Mouse (Mus musculus): ENCODE data around the gene Rnf212. TPM values are rescaled to one million over a fixed set of nuclear protein-coding genes. Genes with fewer than 3 reads are reported as not detected.
"Not testable (repeated sequence)": the region's sequence is repeated elsewhere in the genome, so short reads cannot be mapped to it uniquely, and the experiment has no call there.

Rnf212 gene
- not detected for total RNA-seq (2021)
- long read RNA-seq, experiment 1 = 0 reads
- long read RNA-seq, experiment 2 = 0 reads

GRCm38 (mm10) chr5:108774630-108775306 lies at the start of gene Rnf212:
Gene Rnf212, minus strand, starts transcription at chr5:108774982.
- no peak for DNase-seq (ENCODE audit: low spot score in 2 of 2)

- DNase-seq (ENCODE audit: low spot score in 2 of 2) = peak; percentile 17 to 30
Observed at GRCm38 (mm10) chr5:108823276-108823675, 48.5 kb upstream of the Rnf212 start.

DNA sequence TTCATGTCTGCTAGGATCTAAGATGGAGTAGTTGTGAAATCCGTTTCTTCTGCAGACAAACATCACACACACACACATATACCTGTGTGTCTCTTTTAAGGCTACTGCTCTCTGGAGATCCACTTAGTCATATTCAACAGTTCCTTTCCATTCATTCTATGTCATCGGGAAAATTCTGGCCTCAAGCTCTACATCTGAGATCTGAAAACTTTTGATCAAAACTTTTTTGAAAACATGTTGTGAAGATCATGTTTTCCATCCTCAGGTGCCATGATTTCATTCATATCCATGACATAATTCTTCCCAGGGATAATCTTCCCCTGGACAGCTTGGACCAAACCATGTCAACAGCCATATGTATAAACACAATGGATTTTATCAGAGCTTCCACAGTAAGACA lies 34.0 kb upstream of the Rnf212 start, which contains the start of gene Vmn2r8:
Gene Vmn2r8 (minus strand): TSS at position 101 of the 400 bp plus-strand sequence.
- not testable (repeated sequence) for DNase-seq (ENCODE audit: low spot score in 2 of 2)

- DNase-seq (ENCODE audit: low spot score in 2 of 2) = no peak
Observed at GRCm38 (mm10) chr5:108803646-108804045, 28.9 kb upstream of the Rnf212 start.

DNA sequence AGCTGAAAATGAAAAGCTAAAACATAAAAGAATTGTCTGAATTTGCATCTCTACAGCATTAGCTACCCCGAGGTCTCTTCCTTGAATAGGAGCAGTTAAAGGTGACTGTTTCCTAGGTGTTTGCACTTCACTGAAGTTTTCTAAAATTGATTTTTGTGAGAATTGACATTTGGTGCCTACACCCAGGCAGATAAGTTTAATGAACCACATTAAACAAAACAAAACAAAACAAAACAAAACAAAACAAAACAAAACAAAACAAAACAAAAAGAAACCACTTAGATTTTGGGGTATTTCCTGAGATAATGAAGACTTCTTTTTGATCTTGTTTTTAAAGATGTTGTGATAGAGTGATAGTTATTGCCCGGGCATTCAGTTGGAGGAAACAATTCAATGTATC lies 20.5 kb upstream of the Rnf212 start, which contains the start of gene Tmed11:
Gene Tmed11 (minus strand): TSS at position 101 of the 400 bp plus-strand sequence.
- DNase-seq (ENCODE audit: low spot score in 2 of 2) = not testable (repeated sequence)

DNA sequence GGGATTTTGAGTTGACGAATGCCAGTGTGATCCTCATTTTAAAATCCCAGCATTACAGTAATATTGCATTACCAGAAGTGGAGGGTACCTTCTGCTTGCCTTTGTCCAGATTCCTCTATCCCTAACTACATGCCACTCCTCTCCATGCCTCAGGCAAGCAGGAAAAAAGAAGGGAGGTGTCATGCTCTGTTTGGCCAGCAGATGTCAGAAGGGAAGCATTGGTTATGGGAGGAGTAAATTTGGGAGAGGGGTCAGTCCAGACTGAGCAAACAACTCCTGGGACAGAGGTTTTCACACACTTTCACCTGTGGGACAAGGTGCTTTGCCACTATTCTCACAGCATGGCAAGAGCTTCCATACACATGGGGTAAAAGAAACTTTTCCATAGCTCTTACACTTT lies 15.6 kb upstream of the Rnf212 start:
- DNase-seq (ENCODE audit: low spot score in 2 of 2) = peak; percentile 14 to 29

DNA sequence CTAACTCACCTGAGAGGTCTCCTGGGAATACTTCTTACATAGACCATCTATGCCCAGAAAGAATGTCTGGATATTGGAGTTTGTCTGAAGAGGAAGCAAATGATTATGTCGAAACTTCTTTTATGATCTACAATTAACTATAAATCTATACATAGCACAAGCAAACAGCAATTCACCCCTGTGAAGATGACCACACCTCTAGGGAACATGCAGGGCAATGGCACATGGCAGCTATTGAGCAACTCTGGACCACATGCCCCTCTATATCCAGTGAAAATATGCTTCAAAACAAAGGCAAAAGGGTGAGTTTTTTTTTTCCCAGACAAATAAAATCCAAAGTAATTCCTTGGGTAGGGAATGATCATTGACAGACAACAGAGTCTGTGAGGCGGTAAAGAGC lies 14.8 kb downstream of the Rnf212 start:
- no peak for DNase-seq (ENCODE audit: low spot score in 2 of 2)

GRCm38 (mm10) chr5:108758396-108758795 lies 16.4 kb downstream of the Rnf212 start:
- DNase-seq (ENCODE audit: low spot score in 2 of 2) = peak; percentile 21 to 22

DNA sequence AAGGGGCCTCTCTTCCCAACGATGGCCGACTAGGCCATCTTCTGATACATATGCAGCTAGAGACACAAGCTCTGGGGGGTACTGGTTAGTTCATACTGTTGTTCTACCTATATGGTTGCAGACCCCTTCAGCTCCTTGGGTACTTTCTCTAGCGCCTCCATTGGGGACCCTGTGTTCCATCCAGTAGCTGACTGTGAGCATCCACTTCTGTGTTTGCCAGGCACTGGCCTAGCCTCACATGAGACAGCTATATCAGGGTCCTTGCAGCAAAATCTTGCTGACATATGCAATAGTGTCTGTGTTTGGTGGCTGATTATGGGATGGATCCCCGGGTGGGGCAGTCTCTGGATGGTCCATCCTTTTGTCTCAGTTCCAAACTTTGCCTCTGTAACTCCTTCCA lies 23.5 kb downstream of the Rnf212 start:
- not testable (repeated sequence) for DNase-seq (ENCODE audit: low spot score in 2 of 2)

DNA sequence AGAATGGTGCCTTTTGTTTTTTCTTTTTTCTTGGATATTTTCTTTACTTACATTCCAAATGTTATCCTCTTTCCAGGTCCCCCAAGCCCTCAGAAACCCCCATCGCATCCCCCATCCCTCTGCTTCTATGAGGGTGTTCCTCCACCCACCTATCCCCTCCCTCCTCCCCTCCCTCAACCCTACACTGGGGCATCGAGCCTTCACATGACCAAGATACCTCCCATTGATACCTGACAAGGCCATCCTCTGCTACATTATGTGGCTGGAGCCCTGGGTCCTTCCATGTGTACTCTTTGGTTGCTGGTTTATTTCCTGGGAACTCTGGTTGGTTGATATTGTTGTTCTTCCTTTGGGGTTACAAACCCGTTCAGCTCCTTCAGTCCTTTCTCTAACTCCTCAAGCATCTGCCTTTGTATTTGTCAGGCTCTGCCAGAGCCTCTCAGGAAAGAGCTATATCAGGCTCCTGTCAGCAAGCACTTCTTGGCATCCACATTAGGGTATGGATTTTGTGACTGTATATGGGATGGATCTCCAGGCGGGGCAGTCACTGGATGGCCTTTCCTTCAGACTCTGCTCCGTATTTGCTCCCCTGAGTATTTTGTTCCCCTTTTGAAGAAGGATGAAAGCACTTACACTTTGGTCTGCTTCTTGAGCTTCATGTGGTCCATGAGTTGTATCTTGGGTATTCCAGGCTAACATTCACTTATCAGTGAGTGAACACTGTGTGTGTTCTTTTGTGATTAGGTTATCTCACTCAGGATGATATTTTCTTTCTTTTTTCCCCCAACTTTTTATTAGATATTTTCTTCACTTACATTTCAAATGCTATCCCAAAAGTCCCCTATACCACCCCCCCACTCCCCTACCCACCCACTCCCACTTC lies 24.2 kb downstream of the Rnf212 start:
- no peak for DNase-seq (ENCODE audit: low spot score in 2 of 2)

DNA sequence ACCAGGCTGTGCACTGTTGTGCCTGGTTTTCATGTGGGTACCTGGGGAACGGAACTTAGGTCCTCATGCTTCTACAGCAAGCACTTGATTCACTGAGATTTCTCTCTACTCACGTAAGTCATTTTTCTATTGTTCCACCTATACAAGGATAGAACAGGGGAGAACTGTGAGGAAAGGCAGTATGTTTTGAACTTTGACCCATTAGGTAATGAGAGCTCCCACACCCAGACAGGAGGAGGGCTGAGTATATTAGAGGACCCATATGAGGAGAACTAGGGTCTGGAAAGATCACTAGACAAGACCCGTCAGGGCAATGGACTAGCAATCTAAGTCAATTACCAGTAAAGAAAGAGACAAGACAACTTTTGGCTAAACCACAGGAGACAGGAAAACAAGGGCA lies 30.2 kb downstream of the Rnf212 start:
- no peak for DNase-seq (ENCODE audit: low spot score in 2 of 2)

DNA sequence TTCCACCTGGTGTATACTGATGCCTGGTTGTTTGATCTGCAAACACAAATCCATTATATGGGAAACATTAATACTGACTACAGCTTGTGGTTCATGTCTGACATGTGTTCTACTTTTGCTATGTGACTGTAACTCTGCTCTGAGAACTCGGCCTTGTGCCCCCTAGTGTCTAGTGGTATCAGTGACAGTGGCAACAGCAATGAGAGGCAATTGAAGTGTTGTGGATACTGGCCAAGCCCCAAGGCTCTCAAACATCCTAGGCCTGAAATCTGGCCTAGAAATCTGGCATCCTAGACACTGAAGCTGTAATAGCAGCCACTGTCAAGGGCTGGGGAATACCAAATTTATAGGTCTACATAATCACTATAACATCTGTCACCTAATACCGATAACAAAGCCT lies 30.9 kb downstream of the Rnf212 start:
- no peak for DNase-seq (ENCODE audit: low spot score in 2 of 2)

- DNase-seq (ENCODE audit: low spot score in 2 of 2) = no peak
Observed at GRCm38 (mm10) chr5:108742596-108742995, 32.2 kb downstream of the Rnf212 start.

- no peak for DNase-seq (ENCODE audit: low spot score in 2 of 2)
Observed at GRCm38 (mm10) chr5:108741844-108742243, 32.9 kb downstream of the Rnf212 start.

GRCm38 (mm10) chr5:108727425-108727824 lies 47.4 kb downstream of the Rnf212 start:
- no peak for DNase-seq (ENCODE audit: low spot score in 2 of 2)

DNA sequence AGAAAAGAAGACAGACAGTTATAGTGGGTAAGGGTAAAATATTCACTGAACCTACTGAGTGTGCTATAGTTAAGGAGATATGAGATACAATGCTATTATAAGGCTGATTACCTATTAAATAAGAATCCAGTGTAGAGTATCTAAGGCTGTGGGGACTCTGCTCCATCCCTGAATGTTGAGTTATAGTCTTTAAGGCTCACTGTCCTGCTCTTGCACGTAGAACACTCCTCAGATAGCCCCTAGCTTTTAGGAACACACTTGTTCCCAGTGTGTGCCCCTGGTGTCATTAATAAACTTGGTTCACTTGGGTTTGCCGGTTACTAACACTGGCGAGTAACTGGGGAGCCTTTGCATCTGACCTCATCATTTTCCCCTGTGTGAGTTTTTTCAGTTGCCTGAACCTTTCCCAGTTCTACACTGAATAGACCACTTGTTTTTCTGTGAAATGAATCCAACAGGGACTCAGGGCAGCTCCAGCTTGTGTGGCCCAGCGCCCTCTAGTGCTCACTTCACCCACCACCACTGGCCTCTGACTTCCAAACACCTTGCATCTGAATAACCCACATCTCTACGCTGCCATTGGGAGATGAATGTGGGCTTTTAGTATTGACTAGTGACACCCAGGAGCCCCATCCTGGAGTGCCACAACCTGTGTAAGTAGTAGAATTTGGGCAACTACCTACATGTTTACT lies 48.1 kb downstream of the Rnf212 start:
- DNase-seq (ENCODE audit: low spot score in 2 of 2) = peak; percentile 70 to 72

DNA sequence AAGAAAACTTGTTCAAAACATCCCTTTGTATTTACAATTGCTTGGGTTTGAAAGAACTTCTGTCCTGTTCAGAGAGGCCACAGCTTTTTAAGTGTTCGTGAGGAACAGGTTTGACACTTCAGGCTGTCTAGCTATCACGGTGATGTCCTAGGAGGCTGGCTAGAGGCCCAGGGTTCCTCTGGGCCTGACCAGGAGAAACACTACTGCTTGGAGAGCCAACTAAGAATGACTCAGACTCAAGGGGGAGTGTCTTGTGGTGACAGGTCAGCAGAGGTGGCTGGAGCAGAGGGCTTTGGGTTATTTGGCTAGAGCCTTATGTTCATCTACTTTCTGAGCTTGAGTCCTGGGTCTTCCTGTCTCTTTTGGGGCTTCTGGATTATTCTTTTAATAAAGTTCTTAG lies 50.8 kb downstream of the Rnf212 start:
- no peak for DNase-seq (ENCODE audit: low spot score in 2 of 2)

- DNase-seq (ENCODE audit: low spot score in 2 of 2) = peak in 1 of 2 experiments; percentile 7
Observed at GRCm38 (mm10) chr5:108719761-108720160, 55.0 kb downstream of the Rnf212 start.

GRCm38 (mm10) chr5:108718051-108718450 lies 56.7 kb downstream of the Rnf212 start:
- peak in 1 of 2 experiments; percentile 11 for DNase-seq (ENCODE audit: low spot score in 2 of 2)

- DNase-seq (ENCODE audit: low spot score in 2 of 2) = no peak
Observed at GRCm38 (mm10) chr5:108715974-108716373, 58.8 kb downstream of the Rnf212 start.

DNA sequence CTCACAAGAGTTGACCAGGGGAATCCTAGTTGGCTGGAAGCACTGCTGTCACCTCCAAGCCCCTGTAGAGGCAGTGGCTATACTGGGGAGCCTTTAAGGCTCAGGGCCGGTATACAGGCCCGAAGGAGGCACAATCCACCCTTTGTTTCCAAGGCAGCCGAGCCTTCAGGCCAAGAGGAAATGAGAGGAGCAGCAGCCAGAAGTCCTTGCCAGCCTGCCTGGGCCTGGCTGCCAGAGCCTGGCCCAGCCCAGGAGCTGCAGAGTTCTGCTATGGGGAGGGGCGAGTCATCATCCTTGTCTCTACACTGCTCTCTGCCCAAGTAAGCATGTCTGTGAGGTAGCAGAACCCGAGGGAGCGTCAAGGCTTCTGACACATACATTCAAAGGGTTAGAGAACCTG lies 60.6 kb downstream of the Rnf212 start:
- DNase-seq (ENCODE audit: low spot score in 2 of 2) = no peak
